Mouse (Mus musculus) limb, embryonic 14.5 days (tissue): ENCODE results near the gene Itga9. TPM values are rescaled to one million over a fixed set of nuclear protein-coding genes. Genes with fewer than 3 reads are reported as not detected.

Experiments used
- ATAC-seq: fragments of 200-750 bp; cut with Nextera tagmentation; 2 replicates; pipeline ENCODE4 v1.8.0; 2017; ENCODE audit warnings: low read depth, moderate number of reproducible peaks, moderate TSS enrichment; ENCODE audit not compliant: low FRiP score
- DNase-seq: peaks from one replicate; pipeline ENCODE4 v3.0.0-alpha.2; 2015; ENCODE audit warnings: low spot score
- H3K27ac ChIP-seq: fragments of 300-500 bp; sonication (generic); replicated peaks from 2 replicates; pipeline ENCODE4 v1.5.1; 2014; ENCODE audit warnings: low read depth, mild to moderate bottlenecking, low read length, moderate library complexity, mixed read lengths
- H3K27me3 ChIP-seq: fragments of 300-500 bp; sonication (generic); 2 replicates; pipeline ENCODE4 v1.6.1; 2014; ENCODE audit warnings: low read length, mixed read lengths; ENCODE audit not compliant: control insufficient read depth, insufficient read depth
- H3K36me3 ChIP-seq: fragments of 300-500 bp; sonication (generic); 2 replicates; pipeline ENCODE4 v1.6.1; 2014; ENCODE audit warnings: mild to moderate bottlenecking, low read length, moderate library complexity, mixed read lengths; ENCODE audit not compliant: control insufficient read depth, insufficient read depth
- H3K4me1 ChIP-seq: fragments of 300-500 bp; sonication (generic); 2 replicates; pipeline ENCODE4 v1.6.1; 2014; ENCODE audit warnings: antibody characterized with exemption, low read length, mixed read lengths; ENCODE audit not compliant: control insufficient read depth, insufficient read depth
- H3K4me2 ChIP-seq: fragments of 300-500 bp; sonication (generic); replicated peaks from 2 replicates; pipeline ENCODE4 v1.6.1; 2014; ENCODE audit warnings: low read depth, mild to moderate bottlenecking, low read length, moderate library complexity; ENCODE audit not compliant: severe bottlenecking
- H3K4me3 ChIP-seq: fragments of 300-500 bp; sonication (generic); replicated peaks from 2 replicates; pipeline ENCODE4 v1.5.1; 2014; ENCODE audit warnings: low read length
- H3K9ac ChIP-seq: fragments of 300-500 bp; sonication (generic); 2 replicates; pipeline ENCODE4 v1.6.1; 2014; ENCODE audit warnings: mild to moderate bottlenecking, low read depth, low read length, moderate library complexity; ENCODE audit not compliant: severe bottlenecking
- H3K9me3 ChIP-seq: fragments of 300-500 bp; sonication (generic); 2 replicates; pipeline ENCODE4 v1.6.1; 2016; ENCODE audit warnings: low read length; ENCODE audit not compliant: control insufficient read depth
- POLR2A ChIP-seq: fragments of 200-500 bp; IDR thresholded peaks from 2 replicates; pipeline ENCODE4 v1.8.0; 2012; ENCODE audit warnings: inconsistent platforms, mild to moderate bottlenecking, moderate library complexity, borderline replicate concordance; ENCODE audit not compliant: insufficient read depth, insufficient read length; ENCODE audit errors: extremely low read depth
- WGBS: fragments of 180-500 bp; shearing (Covaris S2); extraction: QIAGEN DNeasy Blood & Tissue Kit; methylation state at CpG from one replicate; pipeline ENCODE4 v1.1.7; 2014; 5-methylcytosine and 5-hydroxymethylcytosine counted together
- polyA plus RNA-seq, 2 experiments: library from polyadenylated mRNA; depleted of rRNA in 1 of 2; stranded (reverse) in 1 of 2; unstranded in 1 of 2; fragments of >200 nt; fragmentation: Nextera tagmentation in 1 of 2; extraction: Ambion mirVana in 1 of 2; gene quantifications; 2 replicates each; pipeline versions ENCODE4 v1.2.1 to v1.2.3; 2012 to 2014

Gene Itga9
- polyA plus RNA-seq, 2 experiments: 10.0 to 19.7 TPM

- H3K27ac ChIP-seq: no peak overlapping the region
- H3K9ac ChIP-seq: no peak overlapping the region
- H3K27me3 ChIP-seq: no peaks in the 10 kb centered on the region
- H3K4me3 ChIP-seq: no peak overlapping the region
- WGBS: 86% methylated on average over 8 of the region's 8 CpGs
- 0 out of 2 replicates have a peak, but pooled peaks cover 11% of the 10 kb centered on the region for H3K36me3 ChIP-seq
- no peak for ATAC-seq
- H3K4me1 ChIP-seq: peaks cover 33% of the 10 kb centered on the region
- no peak for TF ChIP-seq POLR2A
- no peak overlapping the region for H3K4me2 ChIP-seq
- H3K9me3 ChIP-seq: no peaks in the 10 kb centered on the region
- no peak for DNase-seq
Observed at GRCm38 (mm10) chr9:118698191-118698590, 91.7 kb downstream of the Itga9 start.

DNA sequence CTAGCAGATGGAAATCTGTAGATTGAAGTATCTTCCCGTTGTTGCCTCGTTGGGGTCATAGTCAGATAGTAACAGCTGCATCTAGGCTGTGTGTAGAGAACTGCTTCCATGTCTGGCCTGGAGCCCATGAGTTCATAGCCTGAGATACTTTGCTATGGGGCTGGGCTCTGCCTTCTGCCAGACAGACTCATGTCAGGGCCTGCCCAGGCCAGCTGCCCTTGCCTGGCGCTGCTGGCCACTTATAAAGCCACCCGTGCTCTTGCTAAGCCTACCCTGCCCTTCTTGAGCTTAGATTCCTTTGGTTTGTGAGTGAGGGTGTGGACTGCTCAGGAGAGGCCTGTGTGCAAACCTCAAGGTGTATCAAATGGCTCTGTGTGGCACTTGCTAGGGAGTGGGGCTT is 93.2 kb downstream of the Itga9 start:
- no peak overlapping the region for H3K27ac ChIP-seq
- no peaks in the 10 kb centered on the region for H3K27me3 ChIP-seq
- H3K36me3 ChIP-seq: 0 out of 2 replicates have a peak, but pooled peaks cover 11% of the 10 kb centered on the region
- peaks cover 22% of the 10 kb centered on the region for H3K4me1 ChIP-seq
- TF ChIP-seq POLR2A: no peak
- 67% methylated on average over 4 of the region's 4 CpGs for WGBS
- no peak overlapping the region for H3K4me2 ChIP-seq
- no peaks in the 10 kb centered on the region for H3K9me3 ChIP-seq
- ATAC-seq (0 out of 2 replicates have a peak, but pooled peaks have one; percentile 31), DNase-seq (peak; percentile 37)
- H3K4me3 ChIP-seq: no peak overlapping the region
- no peak overlapping the region for H3K9ac ChIP-seq

GRCm38 (mm10) chr9:118700889-118701288 is 94.4 kb downstream of the Itga9 start:
- Histone ChIP-seq H3K27ac (no peak overlapping the region), H3K9ac (no peak overlapping the region), H3K27me3 (no peaks in the 10 kb centered on the region), H3K36me3 (0 out of 2 replicates have a peak, but pooled peaks cover 11% of the 10 kb centered on the region), H3K4me1 (peaks cover 16% of the 10 kb centered on the region), H3K9me3 (no peaks in the 10 kb centered on the region), H3K4me2 (no peak overlapping the region), H3K4me3 (no peak overlapping the region)
- TF ChIP-seq POLR2A: no peak
- ATAC-seq (peak; percentile 64), DNase-seq (peak; percentile 39)
- WGBS: 19% methylated on average over 11 of the region's 12 CpGs

- Histone ChIP-seq H3K4me2 (no peak overlapping the region), H3K27ac (no peak overlapping the region), H3K9ac (no peak overlapping the region), H3K4me1 (peaks cover 23% of the 10 kb centered on the region), H3K9me3 (no peaks in the 10 kb centered on the region), H3K4me3 (no peak overlapping the region), H3K36me3 (0 out of 2 replicates have a peak, but pooled peaks cover 11% of the 10 kb centered on the region), H3K27me3 (no peaks in the 10 kb centered on the region)
- WGBS: 89% methylated on average over 2 of the region's 2 CpGs
- TF ChIP-seq POLR2A: no peak
- DNase-seq (no peak), ATAC-seq (no peak)
Observed at GRCm38 (mm10) chr9:118701791-118702190, 95.3 kb downstream of the Itga9 start.

DNA sequence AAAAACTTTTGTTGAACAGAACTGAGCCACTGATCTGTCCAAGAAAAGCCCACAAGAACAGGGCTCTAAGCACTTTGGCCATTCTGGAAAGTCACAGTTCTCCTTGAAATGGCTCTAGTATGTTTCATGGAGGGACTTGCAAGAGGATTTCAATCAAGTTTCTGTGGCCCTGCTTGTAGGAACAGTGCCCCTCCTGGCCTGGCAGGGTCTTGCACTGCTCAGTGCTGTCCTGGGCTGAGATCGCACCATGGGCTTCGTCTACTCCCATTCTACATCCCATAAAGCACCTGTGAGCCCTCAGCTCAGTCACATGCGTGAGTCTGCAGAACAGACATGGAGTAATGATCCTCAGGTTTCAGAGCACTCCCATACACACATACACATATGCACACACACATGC is 96.7 kb downstream of the Itga9 start:
- Histone ChIP-seq H3K9ac (no peak overlapping the region), H3K4me2 (no peak overlapping the region), H3K27me3 (no peaks in the 10 kb centered on the region), H3K36me3 (0 out of 2 replicates have a peak, but pooled peaks cover 11% of the 10 kb centered on the region), H3K9me3 (no peaks in the 10 kb centered on the region), H3K27ac (no peak overlapping the region), H3K4me1 (peaks cover 24% of the 10 kb centered on the region), H3K4me3 (no peak overlapping the region)
- 92% methylated on average over 3 of the region's 3 CpGs for WGBS
- no peak for TF ChIP-seq POLR2A
- ATAC-seq (no peak), DNase-seq (no peak)

- Histone ChIP-seq H3K4me3 (no peak overlapping the region), H3K9ac (no peak overlapping the region), H3K4me1 (peaks cover 26% of the 10 kb centered on the region), H3K36me3 (0 out of 2 replicates have a peak, but pooled peaks cover 3% of the 10 kb centered on the region), H3K4me2 (no peak overlapping the region), H3K9me3 (no peaks in the 10 kb centered on the region), H3K27ac (no peak overlapping the region), H3K27me3 (no peaks in the 10 kb centered on the region)
- DNase-seq: no peak
- no peak for TF ChIP-seq POLR2A
- WGBS: 67% methylated on average over 14 of the region's 14 CpGs
- ATAC-seq: no peak
Observed at GRCm38 (mm10) chr9:118705381-118706074, 99.0 kb downstream of the Itga9 start.
